Mouse (Mus musculus): ENCODE data around the gene Ltbp2.

Ltbp2 gene

DNA sequence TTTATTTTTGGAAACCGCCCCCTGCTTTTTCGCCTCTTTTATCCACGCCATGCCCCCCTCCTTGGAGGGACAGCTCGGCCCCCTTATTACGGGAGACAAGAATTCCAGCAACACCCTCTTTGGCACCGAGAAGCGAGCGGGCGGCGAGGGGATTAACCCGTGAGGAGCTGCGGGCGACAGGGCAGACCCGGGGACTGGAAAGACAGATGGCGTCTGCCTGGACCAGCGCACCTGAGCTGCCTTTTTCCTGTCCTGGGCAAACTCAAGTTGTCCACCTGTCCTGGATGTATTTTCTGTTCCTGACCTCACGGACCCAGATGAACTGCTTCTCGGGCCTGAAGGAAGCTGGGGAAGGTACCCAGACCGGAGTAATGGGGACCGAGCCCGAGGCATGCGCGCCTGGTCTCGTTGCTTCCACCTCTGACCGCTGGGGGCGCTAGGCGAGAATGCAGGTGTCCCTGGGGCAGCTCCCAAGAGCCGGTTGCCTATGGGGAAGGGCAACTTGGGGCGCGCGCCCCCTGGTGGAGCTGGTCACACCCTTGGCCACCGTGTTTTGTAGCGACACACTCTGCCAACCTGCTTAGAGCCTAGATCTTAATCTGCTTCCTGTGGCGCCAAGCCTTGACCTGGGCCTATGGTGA lies at the start of gene Ltbp2:
Gene Ltbp2, minus strand, starts transcription at position 52 of the 641 bp plus-strand sequence.
- DNase-seq (ENCODE audit: inconsistent ontology term), result peak; percentile 90

DNA sequence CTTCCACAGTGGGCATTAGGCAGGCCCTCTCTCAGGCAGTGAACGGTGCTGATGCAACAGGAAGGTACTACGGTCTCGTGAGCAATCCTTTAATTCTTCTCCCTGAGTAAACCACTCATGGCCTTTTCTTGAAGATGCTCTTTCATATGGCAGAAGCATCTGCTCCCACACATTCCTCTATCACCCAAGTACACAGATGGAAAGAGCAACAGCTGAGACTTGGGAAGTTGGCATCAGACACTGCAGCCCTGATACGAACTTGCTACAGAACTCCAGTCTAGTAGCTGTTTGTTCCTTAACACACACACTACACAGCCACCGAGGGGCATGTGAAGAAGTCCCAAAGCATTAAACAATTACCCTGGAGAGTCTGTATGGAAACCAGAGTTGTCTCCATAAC lies 48.0 kb upstream of the Ltbp2 start:
- DNase-seq (ENCODE audit: inconsistent ontology term), result no peak

DNA sequence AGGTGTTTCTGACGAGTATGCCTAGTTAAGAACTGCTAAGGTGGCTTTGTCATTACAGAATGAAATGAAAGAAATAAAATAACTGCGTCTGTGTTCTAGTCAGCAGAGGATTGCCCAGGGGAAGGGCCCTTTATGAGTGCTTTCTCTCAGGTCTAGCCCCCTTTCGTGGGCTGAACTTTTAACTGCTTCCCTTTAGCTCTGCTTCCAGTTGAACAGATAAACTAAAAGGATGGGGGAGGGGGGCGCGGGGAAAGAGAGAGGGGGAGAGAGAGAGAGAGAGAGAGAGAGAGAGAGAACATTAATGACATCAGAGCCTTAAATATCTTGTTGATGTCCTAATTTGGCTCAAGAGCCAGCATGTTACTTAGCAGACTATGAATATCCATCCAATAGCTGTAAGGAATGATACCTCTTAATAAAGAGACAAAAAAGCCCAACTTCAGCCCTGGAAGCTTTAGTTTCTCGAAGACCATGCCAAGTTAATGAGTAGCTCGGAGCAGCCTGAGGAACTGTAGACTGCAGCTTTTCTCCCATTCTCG lies 45.6 kb upstream of the Ltbp2 start:
- DNase-seq (ENCODE audit: inconsistent ontology term), result no peak

DNA sequence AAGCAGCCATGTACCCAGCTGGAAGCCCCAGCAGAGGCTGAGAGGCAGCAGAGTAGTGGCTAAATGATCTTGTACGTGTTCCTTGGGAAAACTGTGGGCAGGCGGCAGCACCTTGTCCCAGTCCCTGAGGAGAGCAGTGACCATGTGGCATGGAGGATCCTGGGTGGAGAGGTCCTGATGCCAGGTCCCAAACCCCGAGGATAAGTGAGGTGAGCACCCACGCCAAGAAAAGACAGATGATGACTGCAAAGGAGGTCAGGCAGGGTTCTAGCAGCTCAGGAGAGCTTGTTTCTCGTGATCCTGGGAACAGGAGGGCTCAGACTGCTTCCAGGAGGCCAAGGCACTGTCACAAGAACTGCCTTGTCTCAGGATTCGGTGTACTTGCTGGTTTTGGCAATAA lies 42.5 kb upstream of the Ltbp2 start:
- no peak for DNase-seq (ENCODE audit: inconsistent ontology term)

DNA sequence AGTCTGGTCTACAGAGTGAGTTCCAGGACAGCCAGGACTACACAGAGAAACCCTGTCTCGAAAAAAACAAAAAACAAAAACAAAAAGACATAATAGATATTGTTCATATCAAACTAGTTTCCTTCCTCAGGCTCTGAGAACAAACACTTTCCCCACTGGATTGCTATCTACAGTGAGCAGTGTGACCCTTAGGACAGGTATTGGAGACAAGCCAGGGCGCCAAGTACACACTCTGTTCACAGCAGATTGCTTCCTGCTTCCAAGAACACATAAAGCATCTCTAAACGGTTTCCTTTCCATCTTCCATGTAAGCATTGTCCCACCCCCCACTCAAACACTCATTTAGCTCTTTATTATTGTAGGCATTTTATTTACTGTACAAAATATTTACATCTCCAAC lies 41.5 kb upstream of the Ltbp2 start:
- DNase-seq (ENCODE audit: inconsistent ontology term), result no peak

DNA sequence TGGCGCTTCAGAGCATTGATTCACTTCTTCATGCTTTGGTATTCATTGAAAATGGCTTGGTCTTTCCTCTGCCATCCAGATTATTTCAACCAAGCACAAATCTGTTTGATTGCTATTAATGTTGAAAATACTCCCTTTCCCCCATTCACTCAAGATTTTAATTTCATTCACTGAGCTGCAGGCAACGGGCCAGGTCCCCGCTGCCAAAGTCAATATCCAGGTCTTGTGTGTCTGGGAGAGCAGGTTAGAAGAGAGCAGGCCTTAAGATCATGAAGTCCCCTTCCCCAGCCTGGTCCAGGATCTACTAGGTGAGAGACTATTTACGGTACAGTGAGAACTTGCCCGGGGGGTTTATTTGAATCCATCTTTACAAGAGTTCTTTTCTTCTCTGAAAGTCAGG lies 38.6 kb upstream of the Ltbp2 start:
- DNase-seq (ENCODE audit: inconsistent ontology term), result peak; percentile 36

DNA sequence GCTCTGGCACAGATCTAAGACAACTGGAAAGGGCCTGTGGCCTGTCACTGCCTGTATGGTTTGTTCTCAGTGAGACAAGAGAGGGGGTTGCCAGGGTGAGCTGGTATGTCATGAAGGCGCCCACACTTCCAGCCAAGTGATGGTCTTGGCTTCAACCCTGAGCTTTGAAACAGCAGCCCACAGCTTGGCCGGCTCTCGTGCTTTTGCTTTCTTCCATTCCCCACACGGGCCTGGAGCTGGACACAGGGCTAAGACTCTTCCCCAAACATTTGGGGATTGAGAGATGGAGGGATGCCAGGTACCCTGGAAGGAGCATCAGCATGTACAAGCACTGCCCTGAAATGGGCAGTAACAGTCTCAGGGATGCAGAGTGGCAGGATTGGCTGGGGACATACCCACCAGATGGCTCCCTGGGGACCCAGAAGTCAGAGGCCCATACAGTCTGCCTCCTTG lies 36.3 kb upstream of the Ltbp2 start:
- DNase-seq (ENCODE audit: inconsistent ontology term), result peak; percentile 39

DNA sequence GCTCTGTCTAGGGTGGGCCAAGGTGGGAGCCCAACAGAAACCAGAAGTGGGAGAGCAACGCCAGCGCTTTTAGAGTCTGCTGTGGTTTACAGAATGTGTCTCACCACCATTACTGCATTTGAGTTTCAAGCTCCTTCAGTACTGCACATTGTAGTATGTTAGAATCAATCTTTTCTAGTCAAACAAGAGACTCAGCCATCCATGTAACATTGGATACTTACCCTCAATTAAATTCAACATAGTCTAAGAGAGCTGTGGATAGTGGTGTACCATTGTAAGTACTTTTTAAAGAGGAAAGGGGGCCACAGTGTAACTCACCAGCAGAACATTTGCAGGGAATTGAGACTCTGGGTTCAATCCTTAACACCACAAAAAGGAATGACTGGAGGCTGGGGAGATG lies 35.3 kb upstream of the Ltbp2 start:
- peak; percentile 45 for DNase-seq (ENCODE audit: inconsistent ontology term)

DNA sequence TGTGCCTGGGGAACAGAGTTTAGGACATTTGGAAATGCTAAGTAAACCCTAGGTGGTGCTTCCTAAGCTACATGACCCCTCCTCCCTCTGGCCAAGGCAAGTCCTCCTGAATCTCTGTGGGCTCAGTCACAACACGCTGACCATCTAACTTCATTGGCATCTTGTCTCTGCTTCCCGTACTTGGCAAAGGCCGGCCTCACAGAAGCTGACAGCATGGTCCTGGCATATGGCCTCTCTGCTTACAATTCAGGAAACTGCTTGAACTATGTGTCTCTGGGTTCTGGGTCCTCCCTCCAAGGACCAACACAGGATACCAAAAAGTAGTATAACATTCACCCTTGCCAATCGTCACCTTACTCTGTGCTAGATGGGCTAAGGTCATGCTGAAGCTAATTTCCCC lies 33.7 kb upstream of the Ltbp2 start:
- no peak for DNase-seq (ENCODE audit: inconsistent ontology term)

DNA sequence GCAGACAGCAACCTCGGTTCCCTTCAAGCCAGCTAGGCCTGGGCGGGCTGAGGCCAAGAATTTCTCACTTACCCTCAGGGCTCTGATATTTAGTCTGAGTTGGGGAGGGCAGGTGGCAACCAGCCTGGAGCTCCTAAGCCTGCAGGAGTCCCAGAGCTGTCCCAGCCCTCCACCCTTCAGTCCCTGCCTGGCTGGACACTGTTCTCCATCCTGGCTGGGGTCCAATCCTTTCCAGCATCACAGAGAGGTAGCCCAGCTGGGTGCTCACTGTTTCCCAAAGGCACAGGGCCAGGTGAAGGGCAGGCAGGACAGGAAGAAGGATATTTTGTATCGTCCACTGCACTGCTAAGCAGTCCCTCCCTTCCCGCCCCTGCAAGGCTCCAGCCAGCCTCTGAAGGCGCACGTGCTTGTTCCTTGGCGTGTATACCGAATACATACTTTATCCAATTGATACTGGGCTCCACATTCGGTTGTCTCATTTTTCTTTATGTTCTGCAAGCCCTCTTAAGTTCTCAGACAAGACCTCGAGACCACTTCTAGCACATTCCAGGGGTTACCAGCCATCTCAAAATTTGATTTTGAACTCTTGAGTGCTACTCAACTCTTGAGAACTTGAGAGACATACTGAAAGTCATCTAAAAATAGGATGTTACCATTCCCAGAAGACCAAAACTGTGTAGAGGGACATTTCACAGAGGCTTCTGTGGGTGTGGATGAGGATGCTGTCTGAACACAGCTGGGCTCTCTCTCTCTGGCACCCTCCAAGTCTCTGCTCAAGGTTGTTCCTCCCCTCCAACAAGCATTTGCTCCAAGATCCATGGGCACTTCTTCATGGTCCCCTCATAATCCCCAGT lies 31.5 kb upstream of the Ltbp2 start:
- DNase-seq (ENCODE audit: inconsistent ontology term), result peak; percentile 86

DNA sequence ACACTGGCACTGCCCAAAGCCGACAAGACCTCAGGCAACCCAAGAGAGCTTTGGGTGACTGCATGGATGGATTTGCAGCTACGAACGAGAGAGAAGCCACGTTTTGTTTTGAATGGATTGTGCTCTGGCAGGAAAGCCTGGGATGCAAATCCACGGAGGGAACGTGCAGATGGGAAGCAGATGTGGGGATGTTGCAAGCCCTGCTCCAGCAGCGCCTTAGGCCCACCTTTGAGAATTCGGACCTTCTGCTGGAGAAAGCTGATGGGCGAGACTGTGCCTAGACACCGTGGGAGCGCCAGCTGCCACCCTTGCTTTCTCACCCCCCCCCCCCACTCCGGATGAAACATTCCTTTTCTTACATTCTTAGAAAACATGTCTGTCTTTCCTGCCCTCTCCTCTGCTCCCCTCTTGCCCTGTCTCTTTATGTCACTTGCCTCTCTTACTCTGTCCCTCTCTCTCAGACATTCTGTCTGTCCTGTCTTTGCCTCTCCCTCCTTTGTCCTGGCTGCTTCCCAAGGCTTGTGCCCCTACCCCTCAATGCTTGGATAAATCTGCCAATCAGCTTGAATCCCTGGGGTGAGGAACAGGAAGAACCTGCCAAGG lies 30.8 kb upstream of the Ltbp2 start:
- DNase-seq (ENCODE audit: inconsistent ontology term), result no peak

DNA sequence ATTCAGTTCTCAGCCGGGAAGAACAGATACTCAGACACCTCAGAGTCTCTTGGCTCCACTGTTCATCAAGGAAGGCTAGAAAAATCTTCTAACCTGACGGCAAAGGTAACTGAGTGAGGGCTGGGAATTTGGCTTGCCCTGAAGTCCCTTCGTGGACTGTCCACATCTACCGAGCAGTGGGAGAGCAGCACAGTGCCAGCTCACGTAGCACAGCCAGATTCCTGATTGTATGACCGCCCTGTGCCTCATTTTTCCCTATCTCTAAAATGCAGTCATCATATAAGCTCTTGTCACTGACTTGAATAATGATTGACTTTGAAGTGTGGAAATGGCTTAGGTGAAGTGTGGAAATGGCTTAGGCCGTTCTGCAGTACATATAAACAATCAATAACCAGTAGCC lies 28.1 kb upstream of the Ltbp2 start:
- no peak for DNase-seq (ENCODE audit: inconsistent ontology term)

DNA sequence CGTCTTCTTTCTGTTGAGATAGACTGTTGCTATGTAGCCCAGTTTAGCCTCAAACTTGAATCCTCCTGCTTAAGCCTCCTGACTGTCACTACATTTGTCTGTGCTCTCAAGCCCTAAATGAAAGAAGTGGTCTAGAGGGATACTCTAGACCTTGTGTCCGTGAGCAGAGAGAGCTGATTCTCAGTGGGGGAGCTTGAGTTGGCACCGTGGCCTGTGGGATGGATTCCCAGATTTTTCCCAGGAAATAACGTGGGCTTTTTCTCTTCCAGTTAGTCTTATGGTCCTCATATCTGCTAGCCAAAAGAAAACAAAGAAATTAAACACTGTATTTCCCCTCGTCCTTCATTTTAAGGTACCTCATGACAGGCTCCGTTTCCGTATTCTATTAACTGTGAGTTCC lies 24.0 kb upstream of the Ltbp2 start:
- DNase-seq (ENCODE audit: inconsistent ontology term), result no peak

DNA sequence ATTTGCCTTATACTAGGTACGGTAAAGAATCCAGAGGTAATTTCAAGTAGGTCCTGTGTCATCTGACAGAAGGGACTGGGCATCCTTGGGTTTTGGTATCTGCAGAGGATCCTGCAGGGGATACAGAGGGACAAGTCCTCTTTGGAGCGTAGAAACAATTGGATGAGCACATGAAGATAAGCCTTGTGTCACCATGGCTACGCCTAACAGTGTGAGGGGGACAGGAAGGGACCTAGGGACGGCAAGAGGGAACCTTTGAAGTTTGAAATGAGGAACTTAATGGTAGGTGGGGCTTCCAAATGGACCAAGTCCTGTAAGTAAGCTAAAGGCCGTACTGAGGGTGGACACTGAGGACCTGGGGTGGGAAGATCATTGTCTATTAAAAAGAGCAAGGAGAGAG lies 21.0 kb upstream of the Ltbp2 start:
- DNase-seq (ENCODE audit: inconsistent ontology term), result no peak

DNA sequence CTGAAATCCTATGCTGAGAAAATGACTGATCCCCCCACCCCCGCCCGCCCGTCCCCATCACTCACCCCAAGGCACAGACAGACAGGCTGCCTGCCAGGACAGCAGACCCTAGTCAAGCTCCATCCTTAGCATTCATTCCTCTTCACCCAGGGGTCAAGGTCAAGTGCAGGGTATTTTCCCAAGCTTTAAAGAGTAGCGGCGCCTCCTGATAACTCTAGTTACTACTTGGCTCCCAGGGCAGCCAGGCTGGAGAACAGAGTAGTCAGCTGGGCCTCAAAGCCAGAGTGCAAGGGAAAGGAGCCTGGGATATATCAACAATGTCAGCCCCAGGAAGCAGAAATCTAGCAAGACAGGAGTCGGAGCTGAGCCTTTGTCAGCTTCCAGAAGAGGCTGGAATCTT lies 19.9 kb upstream of the Ltbp2 start:
- DNase-seq (ENCODE audit: inconsistent ontology term), result no peak

DNA sequence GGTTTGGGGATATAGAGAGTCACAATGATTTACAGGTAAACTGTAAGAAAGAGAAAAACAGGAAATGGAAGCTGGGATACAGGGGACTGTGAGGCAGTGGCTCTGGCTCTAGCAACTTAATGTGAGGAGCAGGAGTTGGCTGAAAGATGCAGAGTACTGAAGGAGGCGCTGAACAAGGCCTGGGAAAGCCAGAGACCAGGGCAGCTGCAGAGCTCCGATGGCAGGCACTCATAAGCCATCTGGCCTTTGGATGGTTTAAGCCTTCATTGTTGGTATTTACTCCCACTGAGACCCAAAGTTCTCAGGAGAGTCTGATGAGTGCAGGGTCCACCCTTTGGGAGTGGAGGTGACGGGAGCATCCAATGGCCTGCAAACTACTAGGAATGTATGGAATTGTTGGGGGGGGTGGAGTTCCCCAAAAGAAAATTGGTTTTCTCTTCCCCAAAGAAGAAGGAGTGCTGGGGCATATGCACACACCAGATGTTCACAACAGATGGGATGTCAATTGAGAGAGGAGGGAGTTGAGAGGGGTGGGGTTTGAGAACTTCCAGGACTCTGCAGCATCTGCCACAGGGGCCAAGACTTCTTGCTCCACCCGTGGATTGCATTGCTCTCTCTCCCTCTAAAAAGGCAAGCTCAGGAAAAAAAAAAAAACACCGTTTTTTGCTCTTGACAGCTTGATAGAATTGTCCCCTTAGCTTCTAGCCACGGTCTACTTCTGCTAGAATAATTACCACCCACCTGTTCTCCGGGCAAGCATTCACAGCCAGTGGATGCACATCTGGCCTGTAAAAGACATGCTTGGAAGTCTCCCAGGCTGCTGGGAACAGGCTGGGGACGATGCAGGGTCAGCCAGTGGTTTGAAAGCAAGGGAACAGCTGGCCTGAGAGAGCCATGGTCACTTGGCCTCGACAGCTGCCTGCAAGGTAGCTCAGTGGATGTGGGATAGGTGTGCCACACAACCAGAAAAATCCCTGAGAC lies 17.6 kb upstream of the Ltbp2 start:
- DNase-seq (ENCODE audit: inconsistent ontology term), result no peak

DNA sequence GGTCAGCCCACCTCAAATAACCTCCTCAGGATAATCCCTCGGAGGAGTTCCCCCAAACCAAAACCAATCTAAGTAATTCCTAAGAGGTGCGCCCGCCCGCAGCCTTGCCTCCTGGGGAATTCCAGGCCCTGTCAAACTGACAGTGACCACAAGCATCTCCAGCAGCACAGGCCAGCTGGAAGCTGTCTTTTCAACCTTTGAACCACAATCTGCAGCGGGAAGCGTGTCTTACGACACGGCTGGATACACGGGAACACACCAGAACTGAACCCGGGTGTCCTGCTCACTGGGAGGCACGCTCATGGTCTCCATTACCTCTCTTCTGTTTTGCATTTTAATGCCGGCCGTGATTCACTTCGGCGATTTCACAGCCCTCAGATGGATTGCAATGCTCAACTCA lies 14.0 kb upstream of the Ltbp2 start:
- no peak for DNase-seq (ENCODE audit: inconsistent ontology term)

DNA sequence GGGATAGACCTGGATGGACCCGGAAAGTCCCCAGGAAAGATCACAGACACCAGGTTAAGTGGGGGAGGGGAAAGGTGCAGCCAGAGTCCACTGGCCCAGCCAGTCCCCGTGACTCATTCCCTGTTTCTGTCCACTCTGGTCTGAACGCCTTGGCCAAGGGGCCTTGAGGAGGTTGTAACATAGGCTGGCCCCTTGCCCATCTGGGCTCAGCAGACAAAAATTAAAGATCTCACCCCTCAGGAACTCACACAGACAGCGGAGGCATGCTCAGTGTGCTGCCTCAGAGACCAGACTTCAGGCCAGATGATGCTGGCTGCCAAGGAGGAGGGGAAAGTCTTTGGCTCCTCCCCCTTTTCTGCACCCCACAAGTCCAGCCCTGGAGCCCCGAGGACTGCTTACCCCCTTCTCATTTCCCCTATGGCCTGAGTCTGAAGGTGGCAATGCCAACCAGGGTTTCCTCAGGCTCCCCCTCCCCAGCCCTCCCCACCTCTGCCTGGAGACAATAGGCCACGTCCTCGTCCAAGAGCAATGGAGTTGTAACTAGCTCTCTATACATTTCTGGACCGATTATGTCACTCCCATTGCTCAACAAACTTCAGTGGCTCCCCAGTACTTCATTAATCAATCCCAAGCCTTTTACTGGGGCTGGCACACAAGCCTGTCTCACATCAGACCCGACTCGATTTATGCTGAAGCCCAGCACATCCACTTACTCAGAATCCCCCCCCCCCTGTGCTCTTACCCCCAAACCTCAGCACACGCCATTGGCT lies 9.0 kb upstream of the Ltbp2 start:
- peak; percentile 78 for DNase-seq (ENCODE audit: inconsistent ontology term)

DNA sequence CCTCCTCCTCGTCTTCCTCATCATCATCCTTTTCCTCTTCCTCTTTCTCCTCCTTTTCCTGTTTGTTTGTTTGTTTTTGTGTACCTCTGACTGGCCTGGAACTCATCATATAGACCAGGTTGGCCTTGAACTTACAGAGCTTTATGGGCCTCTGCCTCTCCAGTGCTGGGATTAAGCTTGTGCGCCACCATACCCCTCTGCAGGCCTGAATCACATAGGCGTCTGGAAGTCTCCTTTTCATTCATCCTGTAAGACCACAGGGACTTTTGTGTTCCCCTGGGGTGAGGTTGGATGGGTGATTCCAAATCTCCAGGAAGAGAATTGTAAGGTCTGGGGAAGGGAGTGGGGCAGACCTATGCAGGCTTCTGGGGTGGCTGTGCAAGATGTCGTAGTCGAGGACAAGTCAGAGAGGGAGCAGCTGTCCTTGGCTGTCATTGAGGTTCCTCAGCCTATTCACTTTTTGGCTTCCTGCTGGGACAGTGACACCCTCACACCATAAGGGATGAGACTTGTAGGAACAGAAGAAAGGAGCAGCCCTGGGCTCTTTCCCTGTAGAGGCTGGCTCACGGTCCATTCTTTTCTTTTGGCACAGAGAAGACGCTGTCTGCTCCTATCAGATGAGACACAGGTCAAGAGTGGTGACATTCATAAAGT lies 8.2 kb upstream of the Ltbp2 start:
- no peak for DNase-seq (ENCODE audit: inconsistent ontology term)

DNA sequence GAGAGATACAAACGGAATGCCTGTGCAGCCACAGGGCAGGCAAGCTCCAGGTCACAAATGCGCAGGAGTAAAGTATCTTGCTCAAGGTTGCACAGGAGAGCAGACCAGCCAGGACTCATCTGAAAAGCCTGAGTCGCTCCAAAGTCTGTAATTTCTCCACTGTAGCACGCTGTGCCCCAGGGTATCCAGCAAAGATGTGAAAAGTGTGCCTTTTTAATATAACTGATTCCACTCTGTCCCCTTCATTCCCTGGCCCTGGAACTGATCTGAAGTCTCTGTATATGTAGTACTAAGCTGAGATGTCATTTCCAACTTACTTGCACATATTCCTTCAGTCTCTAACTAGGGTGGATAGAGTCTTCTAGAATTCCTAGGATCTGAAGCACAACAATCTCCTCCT lies 6.5 kb upstream of the Ltbp2 start:
- no peak for DNase-seq (ENCODE audit: inconsistent ontology term)

All from Muller cell, postnatal 12 days (primary cell).